Mouse (Mus musculus): ENCODE measurements around the gene Fan1. TPM values are rescaled to one million over a fixed set of nuclear protein-coding genes. Genes with fewer than 3 reads are reported as not detected.

Fan1 gene
- not detected in 2 replicates for polyA plus RNA-seq (2012; ENCODE audit: insufficient read depth, insufficient read length, low replicate concordance, missing spikeins)

DNA sequence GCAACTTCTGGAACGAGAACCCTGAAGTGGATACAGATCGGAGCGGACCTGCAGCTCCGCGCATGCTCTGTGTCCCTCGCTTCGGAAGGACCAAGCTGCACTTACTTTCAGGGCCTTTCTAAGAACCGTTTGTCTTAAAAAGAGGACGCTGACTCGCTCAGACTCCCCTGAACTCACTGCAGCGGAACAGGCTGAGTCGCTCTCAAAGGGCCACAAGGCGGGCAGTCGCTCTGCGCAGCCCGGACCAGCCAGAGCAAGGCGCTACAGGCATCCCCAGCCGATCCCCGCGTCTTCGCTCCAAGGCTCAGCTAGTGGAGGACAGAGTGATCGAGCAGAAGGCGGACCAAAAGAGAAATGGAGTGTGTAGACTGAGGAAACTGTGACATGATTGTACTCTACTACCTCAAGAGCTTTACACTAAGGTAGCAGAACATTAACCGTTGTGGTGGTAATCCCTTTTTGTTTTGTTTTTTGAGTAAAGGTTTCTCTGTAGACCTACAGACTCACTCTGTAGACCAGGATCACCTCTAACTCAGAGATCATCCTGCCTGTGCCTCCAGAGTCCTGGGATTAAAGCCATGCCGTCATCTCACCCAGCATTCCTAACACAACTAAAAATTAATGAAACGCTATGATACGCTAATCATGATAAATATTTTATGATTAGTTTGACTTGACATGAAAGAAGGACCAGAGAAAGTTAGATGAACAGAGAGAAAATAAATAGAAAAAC, at the start of gene Fan1:
TSS of gene Fan1 (minus strand) at position 266 of the 733 bp plus-strand sequence.
- 4% methylated on average over 27 of the region's 27 CpGs for WGBS
- TF ChIP-seq CTCF (IDR thresholded peaks at IDR 0.05; ENCODE audit: insufficient read depth, low read depth, low read length) (0 out of 2 replicates have a peak, but pooled peaks have one; percentile 24), POLR2A (IDR thresholded peaks at IDR 0.05; ENCODE audit: insufficient read depth, low read depth, low read length) (peak; percentile 90)
- Histone ChIP-seq H3K4me1 (ENCODE audit: control insufficient read depth, insufficient read depth, low read length) (peaks cover 7% of the 10 kb centered on the region; the same call in 1 of the 2 replicates), H3K4me3 (ENCODE audit: insufficient read depth, low read depth, low read length) (peak within 1 kb of the TSS; percentile 98), H3K27ac (ENCODE audit: insufficient read depth, low read depth, low read length) (peak within 1 kb of the TSS; percentile 93; the same call in 1 of the 2 replicates)

DNA sequence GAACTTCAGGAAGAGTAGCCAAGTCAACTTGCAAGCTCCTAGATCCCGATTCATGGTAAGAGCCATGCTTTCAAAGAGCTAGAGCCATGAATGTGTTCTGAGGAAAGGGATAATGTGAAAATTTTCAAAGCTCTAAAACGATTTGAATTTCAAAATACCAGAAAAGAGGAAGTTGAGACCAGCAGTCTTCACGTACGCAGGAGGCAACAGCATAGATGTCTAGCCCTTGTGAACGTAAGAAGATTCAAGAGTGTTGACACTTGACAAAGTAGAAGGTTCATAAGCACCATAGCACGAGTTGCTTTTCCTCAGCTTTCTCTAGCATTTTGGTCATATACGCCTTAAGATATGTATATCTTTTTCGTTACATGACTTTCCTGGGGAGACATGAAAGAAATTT, 30.1 kb upstream of the Fan1 start:
- Histone ChIP-seq H3K27ac (ENCODE audit: insufficient read depth, low read depth, low read length) (no peak overlapping the region), H3K4me1 (ENCODE audit: control insufficient read depth, insufficient read depth, low read length) (no peaks in the 10 kb centered on the region), H3K4me3 (ENCODE audit: insufficient read depth, low read depth, low read length) (no peak overlapping the region)
- 95% methylated on average over 8 of the region's 8 CpGs for WGBS
- TF ChIP-seq POLR2A (IDR thresholded peaks at IDR 0.05; ENCODE audit: insufficient read depth, low read depth, low read length) = no peak

DNA sequence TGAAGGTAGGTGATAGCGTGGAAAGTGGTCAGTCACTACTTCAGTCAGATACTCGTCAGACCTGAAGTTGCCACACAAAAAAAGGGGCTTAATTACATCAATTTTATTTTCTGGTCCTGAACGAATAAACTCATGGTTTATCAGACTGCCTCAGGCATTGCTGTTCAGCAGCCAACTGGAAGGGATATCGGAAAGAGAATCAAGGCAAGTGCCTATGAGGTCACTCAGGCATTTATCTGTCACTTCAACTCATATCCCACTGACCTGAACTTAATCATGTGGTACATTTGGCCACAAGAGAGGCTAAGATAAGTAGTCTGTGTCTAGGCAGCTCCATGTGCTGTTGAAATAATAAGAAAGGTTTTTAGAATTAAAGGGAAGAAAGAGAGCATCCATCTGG, 28.6 kb upstream of the Fan1 start:
- no peaks in the 10 kb centered on the region for H3K4me1 ChIP-seq (ENCODE audit: control insufficient read depth, insufficient read depth, low read length)
- WGBS = 88% methylated on average over 4 of the region's 4 CpGs
- no peak overlapping the region for H3K27ac ChIP-seq (ENCODE audit: insufficient read depth, low read depth, low read length)
- TF ChIP-seq CTCF (IDR thresholded peaks at IDR 0.05; ENCODE audit: insufficient read depth, low read depth, low read length) = no peak
- TF ChIP-seq POLR2A (IDR thresholded peaks at IDR 0.05; ENCODE audit: insufficient read depth, low read depth, low read length) = no peak
- no peak overlapping the region for H3K4me3 ChIP-seq (ENCODE audit: insufficient read depth, low read depth, low read length)

DNA sequence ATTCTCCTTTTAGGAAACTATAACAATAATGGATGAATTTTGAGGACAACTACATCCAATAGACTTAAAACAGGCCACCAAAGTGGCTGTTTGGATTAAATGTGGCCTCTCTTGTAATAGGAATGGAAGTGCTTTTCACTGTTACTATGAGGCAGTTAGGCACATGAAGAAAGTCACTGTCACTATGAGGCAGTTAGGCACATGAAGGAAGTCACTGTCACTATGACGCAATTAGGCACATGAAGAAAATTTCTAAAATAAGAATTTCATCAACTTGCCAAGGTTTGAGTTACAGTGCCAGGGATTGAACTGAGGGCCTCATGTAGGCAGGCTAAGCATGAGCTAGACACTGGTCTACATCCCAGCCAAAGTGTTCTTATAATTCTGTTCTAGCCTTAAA, 26.8 kb upstream of the Fan1 start:
- H3K27ac ChIP-seq (ENCODE audit: insufficient read depth, low read depth, low read length) = no peak overlapping the region
- H3K4me3 ChIP-seq (ENCODE audit: insufficient read depth, low read depth, low read length) = no peak overlapping the region
- H3K4me1 ChIP-seq (ENCODE audit: control insufficient read depth, insufficient read depth, low read length) = no peaks in the 10 kb centered on the region
- no peak for TF ChIP-seq CTCF (IDR thresholded peaks at IDR 0.05; ENCODE audit: insufficient read depth, low read depth, low read length)
- TF ChIP-seq POLR2A (IDR thresholded peaks at IDR 0.05; ENCODE audit: insufficient read depth, low read depth, low read length) = no peak
- 94% methylated on average over 1 of the region's 1 CpGs for WGBS

DNA sequence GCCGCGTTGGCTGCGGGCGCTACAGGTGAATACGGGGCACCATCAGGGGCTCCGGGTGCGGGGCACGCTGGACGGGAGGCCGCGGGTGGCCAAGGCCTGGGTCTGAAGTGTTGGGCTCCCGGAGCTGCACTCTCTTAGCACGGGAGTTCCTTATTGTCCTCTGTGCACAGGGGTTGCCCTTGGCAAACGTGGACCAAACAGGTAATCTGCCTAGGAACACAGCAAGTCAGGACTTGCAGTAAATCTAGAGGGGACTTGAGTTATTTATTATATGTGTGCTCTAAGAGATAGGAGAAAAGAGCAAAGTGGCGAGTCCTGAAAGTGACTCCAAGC, 18.9 kb upstream of the Fan1 start:
- no peak for TF ChIP-seq POLR2A (IDR thresholded peaks at IDR 0.05; ENCODE audit: insufficient read depth, low read depth, low read length)
- no peak for TF ChIP-seq CTCF (IDR thresholded peaks at IDR 0.05; ENCODE audit: insufficient read depth, low read depth, low read length)
- WGBS = under 1% methylated on average over 15 of the region's 15 CpGs
- Histone ChIP-seq H3K27ac (ENCODE audit: insufficient read depth, low read depth, low read length) (0 out of 2 replicates have a peak overlapping the region, but pooled peaks have one; percentile 4), H3K4me1 (ENCODE audit: control insufficient read depth, insufficient read depth, low read length) (peaks cover 3% of the 10 kb centered on the region), H3K4me3 (ENCODE audit: insufficient read depth, low read depth, low read length) (peak overlapping the region; percentile 90)

DNA sequence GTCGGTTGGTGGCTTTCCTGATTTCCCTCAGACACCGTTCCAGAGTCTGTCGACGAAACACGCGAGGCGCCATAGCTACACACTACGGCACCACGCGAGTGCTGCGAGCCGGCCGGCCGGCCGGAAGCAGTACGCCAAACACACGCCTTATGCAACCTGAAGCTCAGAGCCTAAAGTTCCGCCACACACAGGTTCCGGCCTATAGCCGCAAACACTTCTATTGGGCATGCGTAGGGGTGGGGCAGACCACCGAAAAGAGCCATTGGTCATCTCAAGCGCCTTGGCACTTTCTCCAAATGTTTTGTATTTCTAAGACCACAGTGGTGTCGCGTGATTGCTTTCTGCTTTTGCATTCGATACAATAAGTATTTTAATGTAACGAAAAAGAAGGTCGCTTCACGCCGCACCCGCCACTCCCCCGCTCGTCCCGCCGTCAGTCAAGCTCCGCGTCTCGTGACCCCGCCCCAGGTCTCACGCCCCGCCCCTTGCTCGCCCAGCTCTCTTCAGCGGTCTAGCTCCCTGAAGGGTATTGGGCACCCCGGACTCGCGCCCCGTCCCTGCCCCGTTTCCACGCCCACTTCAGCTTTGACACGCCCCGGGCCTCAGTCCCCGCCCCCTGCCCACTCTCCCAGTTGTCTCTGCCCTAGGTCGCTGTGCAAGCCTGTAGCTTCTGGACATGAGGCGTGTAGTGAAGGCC, 18.4 kb upstream of the Fan1 start, which contains the start of the genes Mphosph10 and Mcee:
TSS of gene Mphosph10 (minus strand) at position 147 of the 697 bp plus-strand sequence.
TSS of gene Mcee (plus strand) at position 486 of the 697 bp plus-strand sequence.
- WGBS = under 1% methylated on average over 54 of the region's 54 CpGs
- Histone ChIP-seq H3K27ac (ENCODE audit: insufficient read depth, low read depth, low read length) (peak within 1 kb of the TSS; percentile 27; the same call in 1 of the 2 replicates), H3K4me1 (ENCODE audit: control insufficient read depth, insufficient read depth, low read length) (peaks cover 3% of the 10 kb centered on the region), H3K4me3 (ENCODE audit: insufficient read depth, low read depth, low read length) (peak within 1 kb of the TSS; percentile 90)
- TF ChIP-seq CTCF (IDR thresholded peaks at IDR 0.05; ENCODE audit: insufficient read depth, low read depth, low read length) (no peak), POLR2A (IDR thresholded peaks at IDR 0.05; ENCODE audit: insufficient read depth, low read depth, low read length) (peak; percentile 86)

DNA sequence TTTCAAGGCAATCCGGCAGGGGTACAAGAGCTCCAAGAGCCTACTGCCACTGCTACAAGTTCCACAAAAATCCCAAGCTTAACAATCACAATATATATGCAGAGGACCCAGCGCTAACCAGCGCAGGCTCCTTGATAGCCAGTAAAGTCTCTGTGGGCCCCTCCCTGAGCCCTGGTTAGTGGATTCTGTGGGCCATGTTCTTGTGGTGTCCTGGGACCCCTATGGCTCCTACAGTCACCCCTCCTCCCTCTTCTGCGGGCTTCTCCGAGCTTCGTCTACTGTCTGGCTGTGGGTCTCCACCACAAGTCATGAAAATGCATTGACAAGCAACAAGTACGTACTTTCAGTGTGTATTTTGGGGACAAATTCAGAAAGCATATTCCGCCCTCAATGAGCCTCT, 17.6 kb upstream of the Fan1 start:
- Histone ChIP-seq H3K27ac (ENCODE audit: insufficient read depth, low read depth, low read length) (no peak overlapping the region), H3K4me3 (ENCODE audit: insufficient read depth, low read depth, low read length) (peak overlapping the region; percentile 90), H3K4me1 (ENCODE audit: control insufficient read depth, insufficient read depth, low read length) (peaks cover 3% of the 10 kb centered on the region)
- TF ChIP-seq POLR2A (IDR thresholded peaks at IDR 0.05; ENCODE audit: insufficient read depth, low read depth, low read length) = no peak
- TF ChIP-seq CTCF (IDR thresholded peaks at IDR 0.05; ENCODE audit: insufficient read depth, low read depth, low read length) = no peak
- under 1% methylated on average over 8 of the region's 8 CpGs for WGBS

DNA sequence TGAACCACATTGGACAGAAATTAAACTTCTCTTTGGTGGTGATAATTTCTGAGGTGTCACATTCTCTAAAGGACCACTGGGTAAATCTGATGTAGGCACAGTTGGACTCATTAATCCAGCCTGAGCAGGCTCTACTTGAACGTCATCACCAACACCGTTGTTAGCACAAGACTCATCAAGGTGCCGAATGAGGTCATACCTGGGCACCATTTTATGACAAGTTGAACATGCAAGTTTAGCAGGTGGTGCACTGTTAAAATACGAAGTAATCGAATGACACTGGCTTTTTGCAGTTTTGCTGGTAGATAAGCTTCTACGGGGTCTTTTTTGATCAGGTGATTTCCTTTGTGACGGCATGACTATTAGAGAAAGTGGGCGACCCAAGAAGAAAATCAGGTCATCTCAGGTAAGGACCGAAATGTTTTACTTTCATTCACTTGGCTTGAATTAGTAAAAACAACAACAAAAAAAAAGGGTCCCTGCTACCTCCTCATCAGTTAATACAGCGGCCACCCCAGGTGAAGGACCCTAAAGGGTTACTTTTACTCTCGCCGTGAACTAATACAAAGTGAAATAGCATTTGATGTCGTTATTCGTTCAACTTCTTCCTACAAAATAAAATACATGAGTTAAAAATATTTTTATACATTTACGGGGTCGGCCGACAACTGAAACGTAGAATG, 607 bp downstream of the Fan1 start:
- WGBS = 7% methylated on average over 18 of the region's 18 CpGs
- H3K4me1 ChIP-seq (ENCODE audit: control insufficient read depth, insufficient read depth, low read length) = peaks cover 7% of the 10 kb centered on the region; the same call in 1 of the 2 replicates
- peak overlapping the region; percentile 2; the same call in 1 of the 2 replicates for H3K27ac ChIP-seq (ENCODE audit: insufficient read depth, low read depth, low read length)
- TF ChIP-seq POLR2A (IDR thresholded peaks at IDR 0.05; ENCODE audit: insufficient read depth, low read depth, low read length) (no peak), CTCF (IDR thresholded peaks at IDR 0.05; ENCODE audit: insufficient read depth, low read depth, low read length) (no peak)
- peak overlapping the region; percentile 98 for H3K4me3 ChIP-seq (ENCODE audit: insufficient read depth, low read depth, low read length)
